Mouse (Mus musculus): ENCODE results near the gene Pla2g1b. TPM values are rescaled to one million over a fixed set of nuclear protein-coding genes. Genes with fewer than 3 reads are reported as not detected.

The Pla2g1b gene
- total RNA-seq, 2 experiments from 2014 or later, result not detected

DNA sequence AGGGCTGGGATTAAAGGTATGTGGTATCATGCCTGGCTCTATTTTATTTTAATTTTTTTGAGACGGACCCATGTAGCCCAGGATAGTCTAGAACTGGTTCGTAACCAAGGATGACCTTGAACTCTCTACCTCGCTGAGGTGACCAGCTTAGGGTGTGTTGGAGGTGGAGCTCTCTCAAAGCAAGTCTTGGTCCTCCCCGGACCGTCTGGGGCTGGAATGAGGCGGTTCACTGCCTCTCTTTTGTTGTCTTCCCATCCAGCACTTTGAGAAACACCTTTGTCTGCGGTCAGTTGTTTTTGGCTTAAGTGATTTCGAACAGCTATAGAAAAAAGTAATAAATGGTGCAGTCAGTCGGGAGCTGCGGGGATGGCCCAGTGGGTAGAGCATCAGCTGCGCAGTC, 21.9 kb upstream of the Pla2g1b start:
- DNase-seq (ENCODE audit: low spot score), result no peak

DNA sequence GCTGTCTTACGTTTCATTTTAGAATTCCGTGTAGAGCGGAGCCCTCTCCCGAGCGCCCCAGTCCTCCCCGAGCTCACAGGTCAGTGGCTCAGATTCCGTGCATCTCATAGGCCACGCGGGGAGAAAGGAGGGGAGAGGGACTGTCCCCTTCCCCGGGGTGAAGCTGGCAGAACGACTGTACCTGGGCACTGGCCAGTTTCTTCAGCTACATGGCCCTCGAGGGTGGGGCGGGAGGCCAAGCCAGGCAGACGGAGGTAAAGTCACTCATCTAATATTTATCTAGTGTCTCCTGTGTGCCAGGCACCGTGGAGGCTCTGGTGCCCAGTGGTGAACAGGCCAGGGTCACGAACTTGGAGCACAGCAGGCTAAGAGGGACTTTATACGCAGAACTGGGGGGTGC, 19.0 kb upstream of the Pla2g1b start:
- no peak for DNase-seq (ENCODE audit: low spot score)

DNA sequence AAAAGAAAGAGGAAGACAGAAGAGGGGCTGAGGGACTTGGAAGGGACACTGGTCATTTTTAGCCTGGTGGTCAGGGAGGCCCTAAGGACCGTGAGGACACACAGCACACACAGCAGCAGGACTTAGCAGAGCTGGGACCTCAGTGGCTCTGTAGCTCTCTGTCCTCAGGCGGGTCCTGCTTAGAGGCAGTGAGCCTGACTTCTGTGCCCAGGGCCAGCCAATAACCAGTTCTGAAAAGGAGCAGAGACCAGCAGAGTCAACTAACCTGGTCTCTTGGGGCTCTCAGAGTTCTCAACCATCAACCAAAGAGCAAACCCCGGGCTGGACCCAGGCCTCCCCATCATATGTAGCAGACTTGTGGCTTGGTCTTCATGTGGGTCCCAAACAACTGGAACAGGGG, 16.8 kb upstream of the Pla2g1b start:
- no peak for DNase-seq (ENCODE audit: low spot score)

DNA sequence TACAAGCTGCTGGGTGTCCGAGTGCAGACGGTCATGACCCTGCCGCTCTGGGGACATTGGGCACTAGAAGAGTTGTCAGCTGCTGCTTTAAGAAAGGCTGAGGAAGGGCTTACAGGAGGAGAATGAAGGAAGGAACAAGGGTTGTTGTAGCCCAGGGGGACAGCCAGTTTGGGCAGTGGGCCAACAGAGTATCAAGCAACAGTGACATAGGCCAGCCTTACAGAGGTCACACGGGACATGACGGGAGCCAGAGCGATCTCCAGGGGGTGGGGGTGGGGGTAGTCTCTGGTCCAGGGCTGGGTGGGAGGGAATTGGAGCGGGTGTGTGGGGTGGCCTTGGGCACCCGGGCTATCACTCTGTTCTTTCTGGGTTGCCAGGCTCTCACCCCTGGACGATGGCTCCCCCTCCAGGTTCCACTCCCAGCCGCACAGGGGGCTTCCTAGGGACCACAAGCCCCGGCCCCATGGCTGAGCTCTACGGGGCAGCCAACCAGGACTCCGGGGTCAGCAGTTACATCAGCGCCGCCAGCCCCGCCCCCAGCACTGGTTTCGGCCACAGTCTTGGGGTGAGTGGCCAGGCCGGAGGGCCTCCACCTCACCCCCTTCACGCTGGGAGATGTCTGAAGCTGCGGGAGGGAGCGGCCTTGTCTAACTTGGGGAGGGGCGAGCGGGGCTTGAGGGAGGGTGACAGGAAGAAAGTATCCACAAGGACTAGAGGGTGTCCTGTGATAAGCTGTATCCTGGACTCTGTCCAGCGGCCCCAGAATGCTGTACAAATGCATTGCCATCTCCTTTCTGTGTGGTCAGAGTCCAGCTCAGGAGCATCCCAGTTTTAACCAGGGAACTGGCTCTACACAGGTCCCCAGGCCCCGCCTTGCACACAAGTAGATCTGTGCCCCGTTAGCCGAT, 15.4 kb upstream of the Pla2g1b start:
- DNase-seq (ENCODE audit: low spot score), result no peak

DNA sequence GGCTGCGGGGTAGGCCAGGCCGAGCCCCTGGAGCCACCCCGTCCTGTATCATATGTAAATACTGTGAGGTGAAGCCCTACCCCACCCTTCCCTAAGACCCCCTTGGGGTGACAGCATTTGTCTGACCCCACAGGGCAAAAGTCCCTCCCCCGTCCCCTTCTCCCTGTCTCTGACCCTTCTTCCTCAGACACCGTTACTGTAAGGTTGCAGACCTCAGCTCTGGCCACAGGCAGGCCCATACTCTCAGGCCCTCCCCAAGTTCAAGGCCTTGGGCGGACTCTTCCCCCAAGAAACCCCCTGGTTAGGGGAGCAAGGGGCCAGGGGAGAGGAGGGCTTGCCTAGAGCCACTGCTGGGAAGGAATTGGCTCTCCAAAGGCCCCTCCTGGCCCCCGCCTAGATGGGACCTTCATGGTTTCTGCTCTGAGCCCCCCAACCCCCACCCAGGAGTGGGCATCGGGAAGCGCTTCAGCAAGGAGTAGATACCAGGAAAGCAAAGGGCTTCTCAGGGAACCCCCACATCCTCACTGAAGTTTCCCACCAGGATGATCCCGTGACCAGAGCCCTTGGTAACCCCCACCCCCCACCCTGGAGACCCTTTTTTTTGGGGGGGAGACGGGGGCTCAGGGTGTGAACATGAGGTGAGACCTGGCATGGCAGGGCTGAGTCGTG, 11.5 kb upstream of the Pla2g1b start:
- DNase-seq (ENCODE audit: low spot score), result no peak

DNA sequence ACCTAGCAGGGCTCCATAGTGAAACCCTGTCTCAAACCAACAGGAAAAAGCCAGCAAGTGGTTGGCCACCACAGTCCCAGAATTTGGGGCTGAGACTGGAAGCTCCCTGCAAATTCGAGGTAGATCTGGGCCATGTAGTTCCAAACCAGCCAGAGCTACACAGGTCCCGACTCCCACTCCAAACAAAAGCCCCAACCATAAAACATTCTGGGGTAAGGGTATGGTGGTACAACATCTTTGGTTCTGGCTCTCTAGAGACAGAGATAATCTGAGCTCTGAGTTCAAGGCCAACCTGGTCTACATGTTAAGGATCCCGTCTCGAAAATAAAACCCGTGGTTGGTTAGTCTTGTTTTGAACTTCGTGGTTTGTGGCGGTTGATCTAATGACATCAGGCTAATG, 10.2 kb upstream of the Pla2g1b start:
- no peak for DNase-seq (ENCODE audit: low spot score)

DNA sequence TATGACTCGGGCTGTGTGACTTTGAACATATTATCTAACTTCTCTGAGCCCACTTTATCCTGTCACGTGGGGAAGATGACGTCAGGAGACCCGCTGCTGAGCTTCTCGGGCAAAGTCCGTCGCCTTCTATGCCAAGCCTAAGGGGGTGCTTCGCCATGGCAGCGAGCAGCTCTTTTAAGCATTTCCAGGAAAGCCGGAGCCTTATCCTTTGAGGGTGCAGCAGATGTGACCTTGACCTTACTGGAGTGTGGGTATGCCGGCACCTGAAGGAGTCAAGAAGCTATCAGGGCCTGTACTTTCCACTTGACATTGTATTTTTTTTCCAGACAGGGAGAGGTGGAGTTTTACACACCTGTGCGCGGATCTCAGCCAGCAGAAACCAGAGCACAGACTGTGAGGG, 7.1 kb upstream of the Pla2g1b start:
- no peak for DNase-seq (ENCODE audit: low spot score)

- DNase-seq (ENCODE audit: low spot score), result no peak
These were observed 1.5 kb upstream of the Pla2g1b start for GRCm38 (mm10) chr5:115464408-115465115.

GRCm38 (mm10) chr5:115469791-115470190, 3.7 kb downstream of the Pla2g1b start:
- DNase-seq (ENCODE audit: low spot score), result no peak

- peak; percentile 49 for DNase-seq (ENCODE audit: low spot score)
These were observed 4.9 kb downstream of the Pla2g1b start for GRCm38 (mm10) chr5:115470766-115471531.

DNA sequence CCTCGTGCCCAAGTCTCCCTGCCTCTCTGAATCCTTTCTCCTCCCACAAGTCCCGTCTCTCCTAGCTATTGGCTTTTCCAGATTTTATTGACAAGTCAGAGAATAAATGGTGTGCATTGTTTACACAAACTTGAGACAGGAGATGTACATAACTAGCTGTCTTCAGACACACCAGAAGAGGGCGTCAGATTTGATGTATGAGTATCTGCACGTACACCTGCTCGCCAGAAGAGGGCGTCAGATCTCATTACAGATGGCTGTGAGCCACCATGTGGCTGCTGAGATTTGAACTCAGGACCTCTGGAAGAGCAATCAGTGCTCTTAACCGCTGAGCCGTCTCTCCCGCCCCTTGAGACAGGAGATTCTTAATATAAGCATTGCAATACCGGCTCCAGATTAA, 7.1 kb downstream of the Pla2g1b start:
- DNase-seq (ENCODE audit: low spot score), result no peak

DNA sequence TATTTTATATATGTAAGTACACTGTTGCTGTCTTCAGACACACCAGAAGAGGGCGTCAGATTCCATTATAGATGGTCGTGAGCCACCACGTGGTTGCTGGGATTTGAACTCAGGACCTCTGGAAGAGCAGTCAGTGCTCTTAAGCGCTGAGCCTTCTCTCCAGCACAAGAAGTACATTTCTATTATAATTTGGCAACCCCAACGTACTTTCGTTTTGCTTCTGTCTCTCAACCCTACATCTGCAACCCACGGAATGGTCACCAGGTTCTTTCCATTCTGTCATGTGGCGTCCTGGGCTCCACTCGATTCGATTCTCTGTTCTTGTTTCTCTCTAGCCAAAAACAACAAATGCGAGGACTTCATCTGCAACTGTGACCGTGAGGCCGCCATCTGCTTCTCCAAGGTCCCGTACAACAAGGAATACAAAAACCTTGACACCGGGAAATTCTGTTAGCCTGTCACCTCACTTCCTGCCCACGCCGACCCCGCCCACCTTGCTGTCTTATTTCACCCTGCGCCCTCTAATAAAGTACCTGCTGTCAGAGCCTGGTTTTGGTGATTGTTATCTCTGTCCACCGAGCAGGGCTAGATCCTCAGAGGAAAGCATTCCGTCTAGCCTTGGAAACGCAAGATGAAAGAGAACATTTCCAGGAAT, 8.2 kb downstream of the Pla2g1b start:
- DNase-seq (ENCODE audit: low spot score), result no peak

- peak; percentile 52 for DNase-seq (ENCODE audit: low spot score)
These were observed 9.5 kb downstream of the Pla2g1b start for GRCm38 (mm10) chr5:115475337-115476106.

DNA sequence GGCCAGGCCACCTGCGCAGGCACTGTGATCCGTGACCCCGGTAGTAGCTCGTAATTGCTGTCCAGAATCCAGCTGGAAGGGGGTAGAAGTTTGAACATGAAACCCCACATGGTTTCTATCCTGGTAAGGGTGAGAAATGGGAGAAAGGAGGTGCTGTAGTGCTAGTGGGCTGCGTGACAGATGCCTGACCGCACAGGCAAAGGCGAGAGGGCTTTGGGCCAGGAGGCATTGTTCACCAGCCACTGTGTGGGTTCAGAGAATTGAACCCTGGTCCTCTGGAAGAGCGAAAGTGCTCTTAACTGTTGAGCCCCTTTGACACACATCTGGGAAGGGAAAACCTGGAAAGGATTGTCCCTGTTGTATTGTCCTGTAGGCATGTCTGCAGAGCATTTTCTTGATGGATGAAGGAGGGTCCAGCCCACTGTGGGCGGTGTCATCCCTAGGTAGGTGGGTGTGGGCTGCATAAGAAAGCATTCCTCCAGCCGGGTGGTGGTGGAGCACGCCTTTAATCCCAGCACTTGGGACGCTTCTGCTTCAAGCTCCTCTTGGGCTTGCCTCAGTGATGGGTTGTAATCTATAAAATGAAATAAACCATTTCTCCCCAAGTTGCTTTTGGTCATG, 10.2 kb downstream of the Pla2g1b start:
- no peak for DNase-seq (ENCODE audit: low spot score)

DNA sequence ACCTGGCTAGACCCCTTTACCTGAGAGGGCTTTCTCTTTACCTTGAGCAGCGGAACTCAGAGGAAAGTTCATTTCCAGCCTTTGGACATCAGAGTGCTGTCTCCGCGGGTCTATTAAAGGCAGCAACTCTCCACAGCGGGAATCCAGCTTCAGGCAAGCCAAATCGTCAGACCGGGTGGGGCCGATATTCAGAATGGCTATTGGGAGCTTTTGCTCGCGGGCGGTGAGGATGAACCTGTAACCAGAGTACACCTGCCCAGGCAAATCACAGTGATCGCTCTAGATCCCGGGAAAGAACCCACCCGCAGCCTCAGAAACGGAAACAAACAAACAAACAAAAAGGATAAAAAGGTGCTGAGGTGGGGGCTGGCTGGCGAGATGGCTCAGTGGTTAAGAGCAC, 13.5 kb downstream of the Pla2g1b start:
- DNase-seq (ENCODE audit: low spot score), result no peak

- DNase-seq (ENCODE audit: low spot score), result no peak
These were observed 14.0 kb downstream of the Pla2g1b start for GRCm38 (mm10) chr5:115480101-115480500.

GRCm38 (mm10) chr5:115482390-115483265, 16.6 kb downstream of the Pla2g1b start:
- no peak for DNase-seq (ENCODE audit: low spot score)

DNA sequence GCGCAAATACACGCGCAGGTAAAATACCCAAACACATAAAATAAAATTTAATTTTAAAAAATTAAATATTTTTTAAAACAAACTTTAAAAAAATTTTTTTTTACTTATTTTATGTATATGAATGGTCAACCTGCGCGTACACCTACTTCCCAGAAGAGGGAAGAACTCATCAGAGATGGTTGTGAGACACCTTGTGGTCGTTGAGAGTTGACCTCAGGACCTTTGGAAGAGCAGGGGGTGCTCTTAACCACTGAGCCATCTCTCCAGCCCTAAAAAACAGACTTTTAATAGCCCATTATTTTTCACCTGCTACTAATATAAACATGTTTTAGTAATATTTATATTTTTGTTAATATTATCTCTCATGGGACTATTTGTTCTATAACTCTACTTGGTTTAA, 17.3 kb downstream of the Pla2g1b start:
- DNase-seq (ENCODE audit: low spot score), result no peak

Measured in gastrocnemius, adult 18-20 months (tissue).